Mouse (Mus musculus): ENCODE measurements around the gene Izumo2.
"Not testable (repeated sequence)": the region's sequence is repeated elsewhere in the genome, so short reads cannot be mapped to it uniquely, and the experiment has no call there.

Gene Izumo2

DNA sequence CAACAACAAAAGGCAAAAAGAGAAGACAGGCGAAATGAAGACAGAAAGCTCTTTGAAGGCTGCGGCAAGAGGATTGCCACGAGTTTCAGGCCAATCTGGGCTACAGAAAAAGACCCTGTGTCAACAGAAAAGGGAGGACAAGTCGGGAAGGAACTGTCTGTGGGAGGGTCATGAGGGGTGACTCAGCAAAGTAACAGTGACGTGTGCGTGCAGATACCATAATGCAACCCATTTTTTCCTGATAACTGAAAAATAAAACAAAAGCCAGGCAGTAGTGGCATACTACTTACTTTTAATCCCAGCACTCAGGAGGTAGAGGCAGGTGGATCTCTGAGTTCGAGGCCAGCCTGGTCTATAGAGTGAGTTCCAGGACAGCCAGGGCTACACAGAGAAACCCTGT lies 10.6 kb upstream of the Izumo2 start:
- DNase-seq (ENCODE audit: low spot score) = no peak

DNA sequence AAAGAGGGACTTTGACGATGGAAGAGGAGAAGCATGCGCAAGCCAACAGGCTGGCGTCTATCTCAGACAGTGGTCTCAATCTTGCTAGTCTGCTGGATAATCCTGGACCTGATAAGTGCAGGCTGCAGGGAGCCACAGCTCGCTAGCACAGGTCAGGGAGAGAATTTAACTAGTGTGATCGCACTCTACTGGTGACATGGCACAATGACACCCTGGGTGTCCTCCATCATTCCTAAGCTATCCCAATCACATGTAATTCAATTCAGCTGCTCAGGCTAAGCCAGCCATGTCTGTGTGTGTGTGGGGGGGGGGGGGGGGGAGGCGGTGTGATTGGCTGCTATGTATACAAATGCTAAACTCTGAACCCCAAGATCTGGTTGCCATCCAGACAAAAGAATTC lies 6.6 kb upstream of the Izumo2 start:
- no peak for DNase-seq (ENCODE audit: low spot score)

DNA sequence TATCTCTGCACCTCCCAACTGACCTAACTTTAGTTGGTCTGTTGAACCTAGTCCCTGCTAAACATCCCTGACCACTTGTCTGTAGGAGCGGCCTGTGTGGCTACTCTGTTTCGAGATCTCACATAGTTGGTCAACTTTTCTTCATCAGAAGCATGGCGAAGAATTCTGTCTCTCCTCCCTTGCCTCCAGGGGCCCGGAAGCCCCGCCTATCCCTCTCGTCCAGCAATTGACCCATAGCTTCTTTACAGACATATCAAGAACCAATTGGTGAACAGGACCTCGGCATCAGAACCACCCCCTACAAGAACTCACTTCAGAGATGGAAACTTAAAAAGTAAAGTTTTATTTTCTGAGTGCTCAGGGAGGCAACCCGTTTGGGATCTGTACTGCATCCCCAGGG lies 5.6 kb upstream of the Izumo2 start:
- DNase-seq (ENCODE audit: low spot score) = no peak

DNA sequence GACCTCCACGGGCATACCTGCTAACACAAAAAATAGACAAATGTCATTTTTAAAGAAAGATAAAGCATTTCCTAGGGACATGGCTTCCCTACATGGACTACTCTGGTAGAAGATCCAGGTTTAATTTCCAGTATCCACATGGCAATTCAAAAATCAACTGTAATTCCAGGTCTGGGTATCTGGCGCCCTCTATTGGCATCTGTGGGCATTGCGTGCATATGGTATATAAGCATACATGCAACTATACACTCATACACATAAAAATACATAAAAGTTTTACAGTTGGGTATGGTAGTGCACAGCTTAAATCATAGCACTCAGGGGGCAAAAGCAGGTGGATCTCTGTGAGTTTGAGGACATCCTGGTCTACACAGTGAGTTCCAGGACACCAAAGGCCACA lies 4.2 kb upstream of the Izumo2 start:
- DNase-seq (ENCODE audit: low spot score) = peak; percentile 5

DNA sequence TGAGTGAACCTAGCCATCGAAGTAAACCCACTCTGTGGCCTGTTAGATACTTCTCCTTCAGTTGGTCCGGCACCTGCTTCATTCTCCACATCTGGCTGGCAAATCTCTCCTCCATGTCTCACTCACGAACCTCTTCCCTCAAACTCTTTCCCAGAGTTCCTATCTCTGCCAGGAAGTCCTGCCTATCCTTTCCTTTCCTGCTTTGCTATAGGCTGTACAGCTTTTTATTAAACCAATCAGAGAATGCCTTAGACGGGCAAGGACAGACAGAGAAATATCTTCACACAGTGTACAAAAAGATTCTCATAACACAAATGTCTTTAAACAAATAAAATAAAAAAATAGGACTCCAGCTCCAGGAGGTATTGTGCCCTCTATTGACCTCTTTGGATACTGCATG lies 3.5 kb upstream of the Izumo2 start:
- no peak for DNase-seq (ENCODE audit: low spot score)

DNA sequence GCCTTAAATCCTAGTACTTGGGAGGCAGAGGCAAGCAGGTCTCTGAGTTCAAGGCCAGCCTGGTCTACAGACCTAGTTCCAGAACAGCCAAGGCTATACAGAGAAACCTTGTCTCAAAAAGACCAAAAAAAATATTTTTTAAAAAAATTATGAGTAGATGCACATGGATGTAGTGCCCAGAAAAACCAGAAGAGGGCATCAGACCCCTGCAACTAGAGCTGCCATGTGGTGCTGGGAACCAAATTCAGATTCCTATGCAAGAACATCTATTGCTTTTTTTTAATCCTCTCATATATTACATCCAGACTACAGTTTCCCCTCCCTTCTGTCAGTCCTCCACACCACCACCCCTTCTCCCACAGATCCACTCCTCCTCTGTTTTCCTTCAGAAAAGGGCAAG lies 2.2 kb upstream of the Izumo2 start:
- no peak for DNase-seq (ENCODE audit: low spot score)

DNA sequence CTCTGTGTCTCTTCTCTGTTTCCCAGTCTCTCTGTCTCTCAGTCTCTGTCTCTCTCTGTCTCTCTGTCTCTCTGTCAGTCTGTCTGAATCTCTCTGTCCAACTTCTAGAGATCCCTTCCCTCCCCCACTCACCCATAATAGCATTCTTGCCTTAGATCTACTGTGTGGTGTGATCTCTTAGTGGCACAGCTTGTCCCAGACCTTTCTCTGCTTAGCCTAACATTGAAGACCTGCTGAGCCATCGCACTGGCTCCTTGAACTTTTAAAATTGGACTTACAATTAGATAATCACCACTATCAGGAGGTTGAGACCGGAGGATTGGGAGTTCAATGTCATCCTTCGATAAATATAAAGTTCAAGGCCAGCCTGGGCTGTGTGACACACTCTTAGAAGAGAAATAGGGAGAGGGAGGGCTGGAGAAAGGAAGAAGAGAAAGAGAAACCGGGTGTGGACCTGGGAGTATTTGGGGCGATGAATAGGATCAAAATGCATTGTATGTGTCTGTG lies 1.3 kb upstream of the Izumo2 start:
- DNase-seq (ENCODE audit: low spot score) = no peak

DNA sequence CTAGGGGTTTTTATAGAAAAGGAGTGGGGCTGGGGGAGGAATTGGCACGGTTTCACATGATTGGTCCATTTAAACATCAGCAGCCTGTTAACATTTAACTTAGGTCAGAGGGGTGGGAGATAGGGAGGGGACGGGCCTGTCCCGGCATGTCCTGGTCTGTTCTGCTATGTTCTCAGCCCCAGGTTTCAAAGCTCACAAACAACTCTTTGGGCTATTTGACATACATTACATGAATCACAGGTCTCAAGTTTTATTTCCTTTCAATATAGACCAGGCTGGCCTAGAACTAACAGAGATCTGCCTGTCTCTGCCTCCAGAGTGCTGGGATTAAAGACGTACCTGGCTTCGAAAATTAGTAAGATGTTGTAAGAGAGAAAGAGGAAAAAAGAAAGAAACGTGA lies 449 bp upstream of the Izumo2 start:
- not testable (repeated sequence) for DNase-seq (ENCODE audit: low spot score)

DNA sequence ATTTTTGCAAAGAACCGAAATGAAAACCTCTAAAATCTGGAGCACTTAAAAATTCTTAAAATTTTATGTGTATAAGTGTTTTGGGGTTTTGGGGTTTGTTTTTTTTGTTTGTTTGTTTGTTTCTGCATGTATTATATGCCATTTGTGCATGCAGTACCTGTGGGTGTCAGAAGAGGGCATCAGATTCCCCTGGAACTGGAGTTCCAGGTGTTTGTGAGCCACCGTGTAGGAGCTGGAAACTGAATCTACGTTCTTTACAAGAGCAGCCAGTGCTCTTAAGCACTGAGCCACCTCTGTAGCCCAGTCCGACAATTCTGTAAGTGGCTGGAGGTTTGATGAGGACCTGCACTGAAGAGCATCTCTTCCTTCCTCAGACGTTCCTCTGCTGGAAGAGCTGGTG lies 1.3 kb downstream of the Izumo2 start:
- DNase-seq (ENCODE audit: low spot score) = no peak

DNA sequence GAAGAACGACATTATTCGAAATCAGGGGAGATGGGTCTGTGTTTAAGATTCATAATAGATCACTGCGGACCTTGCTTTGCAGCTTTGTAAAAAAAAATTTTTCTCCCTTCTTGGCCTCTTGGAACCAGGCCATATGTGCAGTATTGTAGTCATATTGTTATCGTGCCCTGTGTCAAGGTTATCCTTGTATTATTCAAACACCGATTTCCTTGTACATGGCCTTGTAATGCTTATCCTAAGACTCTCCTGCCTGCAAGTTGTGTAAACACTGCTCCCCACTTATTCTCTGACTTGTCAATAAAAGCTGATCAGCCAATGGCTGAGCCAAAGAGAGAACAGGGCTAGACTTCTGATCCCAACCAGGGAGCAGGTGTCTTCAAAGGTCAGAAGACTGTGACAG lies 13.5 kb downstream of the Izumo2 start:
- no peak for DNase-seq (ENCODE audit: low spot score)

DNA sequence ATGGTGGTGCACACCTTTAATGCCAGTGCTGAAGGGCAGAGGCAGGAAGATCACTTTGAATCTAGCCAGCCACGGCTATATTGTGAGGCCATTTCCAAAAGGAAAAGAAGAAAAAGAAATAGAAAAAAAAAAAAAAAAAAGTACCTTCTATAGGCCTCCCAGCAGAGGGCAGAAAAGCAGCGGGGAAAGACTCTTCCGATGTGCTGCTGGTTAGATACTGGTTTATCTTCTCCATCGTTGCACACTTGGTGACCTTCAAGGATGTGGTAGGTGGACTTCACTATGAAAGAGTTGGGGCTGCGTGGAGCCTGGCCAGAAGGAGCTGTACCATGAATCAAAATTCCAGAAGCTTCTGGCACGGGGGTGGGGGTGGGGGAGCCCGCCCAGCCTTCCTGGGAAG lies 15.8 kb downstream of the Izumo2 start:
- DNase-seq (ENCODE audit: low spot score) = no peak

DNA sequence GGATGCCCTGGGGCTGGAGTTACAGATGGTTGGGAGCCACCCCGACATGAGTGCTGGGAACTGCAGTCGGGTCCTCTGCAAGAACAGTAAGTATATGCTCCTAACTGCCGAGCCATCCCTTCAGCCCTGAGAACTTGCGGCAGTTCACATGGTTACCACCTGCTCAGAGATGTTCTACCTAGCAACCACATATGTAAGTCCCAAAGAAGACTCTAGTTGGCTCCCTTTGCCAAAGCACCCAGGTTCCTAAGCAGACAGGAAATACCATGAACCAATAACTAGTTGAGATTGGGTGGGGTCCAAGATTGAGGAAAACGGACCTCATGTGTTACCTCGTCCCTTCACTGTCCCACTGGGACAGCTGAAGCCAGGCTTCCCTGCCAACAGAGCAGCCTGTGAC lies 17.8 kb downstream of the Izumo2 start:
- no peak for DNase-seq (ENCODE audit: low spot score)

DNA sequence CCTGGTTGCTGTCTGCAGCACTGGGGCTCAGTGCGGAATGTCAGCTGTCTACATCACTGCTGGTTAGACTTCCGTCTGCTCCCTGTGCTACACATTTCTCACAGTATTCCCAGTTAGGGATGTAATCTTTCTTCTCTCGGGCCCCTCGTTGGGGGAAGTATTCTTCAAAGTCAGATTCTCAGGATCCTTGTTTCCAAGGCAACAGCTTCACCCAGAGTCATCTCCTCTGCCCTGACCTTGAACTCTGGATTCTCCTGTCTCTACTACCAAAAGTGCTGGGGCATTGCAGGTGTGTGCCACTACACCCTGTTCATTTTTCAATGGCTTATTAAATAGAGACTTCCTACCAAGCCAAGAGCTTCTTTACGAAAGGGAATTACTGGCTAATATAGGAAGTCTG lies 18.6 kb downstream of the Izumo2 start:
- DNase-seq (ENCODE audit: low spot score) = no peak

DNA sequence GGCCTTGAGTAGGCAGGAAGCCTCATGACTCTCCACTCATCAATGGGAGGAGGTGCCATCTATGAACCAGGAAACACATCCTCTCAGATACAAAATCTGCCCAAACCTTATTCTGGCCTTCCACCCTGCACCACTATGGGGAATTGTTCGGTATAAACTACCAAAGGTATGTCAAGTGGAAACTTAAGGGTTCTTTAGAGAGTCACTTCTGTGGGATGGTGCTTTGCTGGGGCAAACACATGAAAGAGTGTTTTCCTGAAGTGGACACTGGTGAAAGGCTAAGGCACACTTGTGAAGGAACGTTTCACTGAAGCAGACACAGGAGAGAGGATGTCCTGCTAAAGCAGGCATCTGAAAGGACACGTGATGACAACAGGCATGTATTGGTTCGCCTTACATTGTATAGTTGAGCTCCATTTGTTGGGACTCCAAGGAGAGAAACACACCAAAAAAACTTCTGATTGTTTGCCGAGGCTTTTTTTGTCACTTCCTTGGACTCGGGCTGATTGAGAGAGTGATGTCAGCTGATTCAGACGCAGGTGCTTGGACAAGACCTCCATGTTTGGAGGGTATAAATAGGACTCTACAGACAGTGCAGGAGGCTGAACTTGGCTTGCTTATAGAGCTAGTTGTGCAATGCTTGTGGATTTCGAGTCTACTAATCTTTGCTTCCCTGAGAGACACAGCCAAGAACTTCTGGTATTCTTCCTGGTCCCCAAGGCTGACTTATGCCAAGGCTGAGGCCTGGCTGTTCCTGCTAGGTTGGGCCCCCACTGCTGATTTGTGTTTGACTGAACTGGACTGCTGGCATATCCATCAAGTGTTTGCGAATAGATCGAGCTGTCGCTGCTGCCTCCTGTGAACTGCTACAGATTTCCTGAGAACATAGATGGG lies 19.8 kb downstream of the Izumo2 start:
- DNase-seq (ENCODE audit: low spot score) = no peak

DNA sequence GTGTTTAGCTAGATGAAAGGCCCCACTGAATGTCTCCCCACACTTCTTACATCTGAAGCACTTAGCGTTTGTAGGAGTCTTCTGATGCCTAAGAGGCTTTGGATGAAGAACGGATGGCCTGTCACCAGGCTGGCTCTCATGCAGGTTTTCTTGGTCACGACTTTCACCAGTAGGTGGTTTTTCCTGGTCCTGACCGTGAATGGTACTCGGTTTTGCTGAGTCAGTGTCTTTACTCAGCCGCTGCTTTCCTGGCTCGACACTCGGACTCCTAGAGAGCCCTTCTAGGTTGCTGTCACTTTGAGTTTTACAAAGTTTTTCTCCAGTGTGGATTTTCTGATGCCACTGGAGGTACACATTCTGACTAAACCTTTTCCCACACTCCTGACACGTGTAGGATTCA lies 25.2 kb downstream of the Izumo2 start:
- no peak for DNase-seq (ENCODE audit: low spot score)

DNA sequence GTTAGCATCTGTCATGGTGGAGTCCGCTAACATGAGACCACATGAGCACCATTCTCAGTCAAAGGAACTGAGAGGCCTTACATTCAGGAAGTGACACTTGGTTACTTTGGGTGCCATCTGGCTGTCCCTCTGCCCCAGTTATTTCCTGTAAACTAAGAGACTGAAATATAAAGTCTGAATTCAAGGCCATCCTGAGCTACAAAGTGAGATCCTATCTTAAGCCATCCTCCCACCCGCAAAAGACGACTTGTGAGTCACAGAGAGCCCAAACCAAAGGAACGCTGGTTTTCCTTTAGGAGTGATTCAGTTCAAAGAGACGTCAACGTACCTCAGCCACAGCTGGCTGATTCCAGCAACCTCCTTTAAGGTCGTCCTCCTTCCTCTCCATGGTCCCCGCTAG lies 32.8 kb downstream of the Izumo2 start:
- DNase-seq (ENCODE audit: low spot score) = no peak

DNA sequence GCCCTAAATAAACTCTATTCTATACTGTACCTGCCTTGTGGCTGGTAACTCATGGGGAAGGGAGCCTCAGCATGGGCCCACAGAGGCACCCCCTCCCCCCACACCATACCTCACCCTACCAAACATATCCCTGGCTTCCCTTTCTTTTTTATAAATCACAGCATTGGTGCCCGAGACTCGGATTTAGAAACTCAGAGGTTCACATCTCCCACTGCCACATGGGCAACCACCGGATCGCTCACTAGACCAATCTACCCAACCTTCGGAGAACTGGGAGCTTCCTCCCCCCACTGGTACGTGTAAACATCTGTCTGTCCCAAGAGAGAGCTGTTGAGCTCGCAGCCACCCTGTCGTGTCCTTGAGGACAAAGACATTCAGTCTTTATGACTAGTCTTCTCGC lies 35.7 kb downstream of the Izumo2 start:
- DNase-seq (ENCODE audit: low spot score) = no peak

DNA sequence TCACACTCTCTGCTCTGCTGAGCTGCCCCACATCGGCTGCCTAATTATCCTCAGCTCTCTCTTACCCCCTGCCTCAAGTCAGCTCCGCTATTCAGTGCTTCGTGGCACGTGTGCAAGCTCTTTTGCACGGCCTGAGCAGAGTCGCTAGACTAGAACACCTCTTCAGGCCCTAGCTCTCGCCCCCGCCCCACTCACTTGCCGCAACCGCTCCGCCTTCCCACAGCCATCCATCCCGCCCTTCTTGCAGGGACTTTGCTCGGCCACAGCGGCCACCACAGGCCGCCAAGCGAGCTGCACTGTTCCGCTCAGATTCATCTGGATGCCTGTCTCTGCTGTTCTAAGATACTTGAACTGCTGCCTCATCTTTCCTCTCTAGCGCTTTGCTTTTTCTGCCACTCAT lies 36.5 kb downstream of the Izumo2 start:
- peak; percentile 51 for DNase-seq (ENCODE audit: low spot score)

DNA sequence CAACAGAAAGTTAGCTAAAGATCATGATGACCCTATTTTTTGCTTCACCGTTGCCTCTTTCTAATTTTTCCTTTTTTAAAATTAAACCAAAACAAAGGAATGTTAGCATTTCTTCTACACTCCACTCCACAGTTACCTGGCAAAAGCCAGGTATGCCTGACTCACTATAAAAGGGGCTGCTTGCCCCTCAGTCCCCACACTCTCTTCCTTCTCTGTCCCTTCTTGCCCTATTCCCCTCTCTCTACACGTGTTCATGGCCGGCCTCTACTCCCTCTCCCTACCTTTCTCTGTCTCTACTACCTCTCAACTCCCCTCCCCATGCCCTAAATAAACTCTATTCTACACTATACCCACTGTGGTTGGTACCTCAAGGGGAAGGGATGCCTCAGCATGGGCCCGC lies 38.6 kb downstream of the Izumo2 start:
- no peak for DNase-seq (ENCODE audit: low spot score)

DNA sequence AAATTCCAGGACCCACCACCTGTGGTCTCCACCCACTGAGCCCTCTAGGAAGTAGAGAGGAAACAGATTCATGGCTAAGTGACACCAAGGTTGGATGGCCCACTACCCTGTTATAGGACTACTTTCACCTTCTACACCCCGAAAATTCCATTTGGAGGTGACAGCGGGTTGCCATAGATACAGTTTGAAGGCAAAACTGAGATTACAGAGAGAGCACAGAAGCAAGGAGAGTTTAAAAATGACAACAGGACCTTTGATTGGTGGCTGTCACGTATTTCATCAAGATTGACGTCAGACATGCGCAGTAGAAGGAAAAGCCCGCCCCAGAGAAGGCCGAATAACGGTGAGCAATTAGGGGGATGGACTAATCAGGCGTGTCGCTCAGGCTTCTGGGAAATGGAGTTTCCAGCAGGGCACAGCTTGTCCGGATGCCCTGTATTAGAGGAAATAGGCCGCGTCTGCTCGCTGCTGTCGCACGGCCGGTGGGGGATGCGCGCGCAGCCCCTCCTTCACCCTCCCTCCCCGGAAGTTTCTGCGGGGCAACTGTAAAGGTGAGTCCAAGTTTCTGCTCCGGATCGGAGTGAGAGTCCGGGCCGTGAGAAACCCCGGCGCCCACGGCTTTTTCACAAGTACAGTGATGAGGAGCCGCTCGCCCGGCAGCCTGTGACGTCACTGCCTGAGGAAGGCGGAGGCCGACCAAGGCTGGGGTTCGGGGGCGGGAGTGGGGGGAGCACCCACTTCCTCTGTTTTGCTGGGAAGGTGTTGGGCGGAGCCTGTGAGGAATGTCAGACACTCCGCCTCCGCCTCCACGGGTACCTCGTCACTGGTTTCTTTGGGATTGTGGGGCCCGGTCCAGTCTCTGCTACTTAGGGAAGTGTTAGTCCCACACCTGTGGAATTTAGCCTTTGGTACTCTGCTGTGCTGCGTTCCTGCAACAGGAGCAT lies 39.8 kb downstream of the Izumo2 start, which contains the start of gene Vrk3:
Gene Vrk3, plus strand, starts transcription at position 313 of the 944 bp plus-strand sequence.
- peak; percentile 90 for DNase-seq (ENCODE audit: low spot score)

DNA sequence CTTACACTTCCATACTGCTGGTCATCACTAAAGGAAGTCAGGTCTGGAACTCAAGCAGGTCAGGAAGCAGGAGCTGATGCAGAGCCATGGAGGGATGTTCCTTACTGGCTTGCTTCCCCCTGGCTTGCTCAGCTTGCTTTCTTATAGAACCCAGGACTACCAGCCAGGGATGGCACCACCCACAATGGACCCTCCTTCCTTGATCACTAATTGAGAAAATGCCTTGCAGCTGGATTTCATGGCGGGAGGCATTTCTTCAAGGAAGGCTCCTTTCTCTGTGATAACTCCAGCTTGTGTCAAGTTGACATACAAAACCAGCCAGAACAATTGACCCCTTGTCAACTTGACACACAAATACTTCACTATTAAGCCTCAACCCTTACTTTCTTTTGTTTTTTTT lies 42.4 kb downstream of the Izumo2 start, which contains the start of gene Zfp473:
Gene Zfp473, minus strand, starts transcription at position 101 of the 400 bp plus-strand sequence.
- not testable (repeated sequence) for DNase-seq (ENCODE audit: low spot score)

DNA sequence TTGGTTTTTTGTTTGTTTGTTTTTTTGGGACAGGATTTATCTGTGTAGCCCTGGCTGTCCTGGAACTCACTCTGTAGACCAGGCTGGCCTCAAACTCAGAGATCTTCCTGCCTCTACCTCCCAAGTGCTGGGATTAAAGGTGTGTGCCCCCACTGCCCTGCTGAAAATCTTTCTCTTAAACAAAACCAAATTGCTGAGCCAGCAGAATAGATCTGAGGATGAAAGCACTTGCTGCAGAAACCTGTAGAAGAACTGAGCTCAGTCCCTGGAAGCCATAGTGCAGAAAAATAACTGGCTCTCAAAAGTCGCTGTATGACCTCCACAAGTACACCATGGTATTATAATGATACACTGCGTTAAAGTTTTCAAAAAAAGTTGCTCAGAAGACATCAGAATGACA lies 48.6 kb downstream of the Izumo2 start:
- no peak for DNase-seq (ENCODE audit: low spot score)

DNA sequence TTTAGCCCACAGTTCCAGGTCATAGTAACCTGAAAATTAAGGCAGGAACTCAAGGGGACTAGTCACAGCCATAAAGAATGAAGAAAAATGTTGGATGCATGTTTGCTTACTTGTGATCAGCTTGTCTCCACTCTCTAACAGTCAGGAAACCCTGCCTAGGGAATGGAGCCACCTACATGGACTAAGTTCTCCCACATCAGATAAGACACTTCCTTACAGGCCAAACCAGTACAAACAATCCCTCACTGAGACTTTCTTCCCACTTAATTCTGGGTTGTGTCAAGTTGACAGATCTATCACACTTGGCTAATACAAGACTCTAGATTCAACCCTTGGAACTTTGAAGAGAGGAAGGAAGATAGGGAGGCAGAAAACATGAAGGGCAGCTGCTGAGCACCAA lies 51.8 kb downstream of the Izumo2 start:
- DNase-seq (ENCODE audit: low spot score) = no peak

Data from spleen, adult 12 weeks (tissue).